Mouse (Mus musculus) lung, embryonic 15.5 days (tissue): ENCODE data around the gene Tas1r1. TPM values are rescaled to one million over a fixed set of nuclear protein-coding genes. Genes with fewer than 3 reads are reported as not detected.

Experiments
- ATAC-seq: fragments of 200-750 bp; cut with Nextera tagmentation; 2 replicates; pipeline ENCODE4 v1.8.0; 2017; ENCODE audit warnings: moderate number of reproducible peaks, borderline replicate concordance; ENCODE audit not compliant: low FRiP score, low TSS enrichment; ENCODE audit errors: extremely low read depth
- H3K27ac ChIP-seq: fragments of 300-500 bp; sonication (generic); 2 replicates; pipeline ENCODE4 v1.5.1; 2015; ENCODE audit warnings: moderate library complexity, mild to moderate bottlenecking, inconsistent platforms
- H3K27me3 ChIP-seq: fragments of 300-500 bp; sonication (generic); 2 replicates; pipeline ENCODE4 v1.6.1; 2015; ENCODE audit warnings: inconsistent platforms
- H3K36me3 ChIP-seq: fragments of 300-500 bp; sonication (generic); 2 replicates; pipeline ENCODE4 v1.6.1; 2015; ENCODE audit warnings: inconsistent platforms
- H3K4me1 ChIP-seq: fragments of 300-500 bp; sonication (generic); 2 replicates; pipeline ENCODE4 v1.6.1; 2015; ENCODE audit warnings: inconsistent platforms
- H3K4me2 ChIP-seq: fragments of 300-500 bp; sonication (generic); 2 replicates; pipeline ENCODE4 v1.6.1; 2015; ENCODE audit warnings: inconsistent platforms, mild to moderate bottlenecking, moderate library complexity
- H3K4me3 ChIP-seq: fragments of 300-500 bp; sonication (generic); 2 replicates; pipeline ENCODE4 v1.5.1; 2015; ENCODE audit warnings: mild to moderate bottlenecking, inconsistent platforms
- H3K9ac ChIP-seq: fragments of 300-500 bp; sonication (generic); 2 replicates; pipeline ENCODE4 v1.6.1; 2015; ENCODE audit warnings: inconsistent platforms
- H3K9me3 ChIP-seq: fragments of 300-500 bp; sonication (generic); 2 replicates; pipeline ENCODE4 v1.6.1; 2016; ENCODE audit warnings: inconsistent platforms
- WGBS: fragments of 180-500 bp; shearing (Covaris S2); methylation state at CpG from one replicate; pipeline ENCODE4 v1.1.7; 2015; 5-methylcytosine and 5-hydroxymethylcytosine counted together
- polyA plus RNA-seq: library from polyadenylated mRNA; unstranded; fragments of >200 nt; fragmentation: Nextera tagmentation; extraction: Ambion mirVana; gene quantifications from 2 replicates; pipeline ENCODE4 v1.2.1, GENCODE M21; 2015

Tas1r1 gene
- polyA plus RNA-seq, 1 experiment from 2014 or later = 0.40 TPM

- Histone ChIP-seq H3K9ac (peak overlapping the region; percentile 54; the same call in 1 of the 2 replicates), H3K4me2 (peak overlapping the region; percentile 99), H3K4me1 (peaks cover 51% of the 10 kb centered on the region), H3K27me3 (no peaks in the 10 kb centered on the region), H3K9me3 (no peaks in the 10 kb centered on the region), H3K36me3 (peaks cover 6% of the 10 kb centered on the region; the same call in 1 of the 2 replicates), H3K27ac (peak overlapping the region; percentile 95), H3K4me3 (peak overlapping the region; percentile 61)
- WGBS = 7% methylated on average over 8 of the region's 8 CpGs
- ATAC-seq = no peak
Observed at GRCm38 (mm10) chr4:152007481-152008147, 30.8 kb downstream of the Tas1r1 start.

- no peak overlapping the region for H3K4me2 ChIP-seq
Observed at GRCm38 (mm10) chr4:152006812-152007211, 31.6 kb downstream of the Tas1r1 start.

GRCm38 (mm10) chr4:152006137-152006536, 32.2 kb downstream of the Tas1r1 start:
- Histone ChIP-seq H3K27me3 (no peaks in the 10 kb centered on the region), H3K9ac (no peak overlapping the region), H3K4me1 (peaks cover 39% of the 10 kb centered on the region), H3K36me3 (no peaks in the 10 kb centered on the region), H3K9me3 (no peaks in the 10 kb centered on the region), H3K4me2 (no peak overlapping the region), H3K4me3 (no peak overlapping the region), H3K27ac (no peak overlapping the region)
- no peak for ATAC-seq
- WGBS = 80% methylated on average over 6 of the region's 6 CpGs

More at GRCm38 (mm10) chr4:152006812-152007211, 31.6 kb downstream of the Tas1r1 start:
- 40% methylated on average over 3 of the region's 3 CpGs for WGBS
- H3K9ac ChIP-seq = no peak overlapping the region
- peaks cover 45% of the 10 kb centered on the region for H3K4me1 ChIP-seq
- no peak overlapping the region for H3K4me3 ChIP-seq
- H3K9me3 ChIP-seq = no peaks in the 10 kb centered on the region
- no peaks in the 10 kb centered on the region for H3K27me3 ChIP-seq
- ATAC-seq = no peak
- no peaks in the 10 kb centered on the region for H3K36me3 ChIP-seq
- peak overlapping the region; percentile 95; the same call in 1 of the 2 replicates for H3K27ac ChIP-seq

- 67% methylated on average over 3 of the region's 3 CpGs for WGBS
Observed at GRCm38 (mm10) chr4:152002063-152002462, 36.3 kb downstream of the Tas1r1 start.

GRCm38 (mm10) chr4:152001335-152001734, 37.0 kb downstream of the Tas1r1 start:
- Histone ChIP-seq H3K27me3 (no peaks in the 10 kb centered on the region), H3K4me2 (no peak overlapping the region), H3K4me1 (peaks cover 10% of the 10 kb centered on the region), H3K36me3 (no peaks in the 10 kb centered on the region), H3K9me3 (no peaks in the 10 kb centered on the region), H3K27ac (no peak overlapping the region), H3K9ac (no peak overlapping the region), H3K4me3 (no peak overlapping the region)
- 56% methylated on average over 4 of the region's 4 CpGs for WGBS
- no peak for ATAC-seq

More at GRCm38 (mm10) chr4:152002063-152002462, 36.3 kb downstream of the Tas1r1 start:
- H3K27ac ChIP-seq = no peak overlapping the region
- no peak for ATAC-seq
- no peaks in the 10 kb centered on the region for H3K9me3 ChIP-seq
- no peaks in the 10 kb centered on the region for H3K36me3 ChIP-seq
- H3K4me3 ChIP-seq = no peak overlapping the region
- peaks cover 17% of the 10 kb centered on the region for H3K4me1 ChIP-seq
- H3K4me2 ChIP-seq = no peak overlapping the region
- no peaks in the 10 kb centered on the region for H3K27me3 ChIP-seq
- no peak overlapping the region for H3K9ac ChIP-seq

GRCm38 (mm10) chr4:152000906-152001305, 37.5 kb downstream of the Tas1r1 start:
- H3K4me1 ChIP-seq = peaks cover 10% of the 10 kb centered on the region
- no peak overlapping the region for H3K4me3 ChIP-seq
- no peak overlapping the region for H3K27ac ChIP-seq
- no peak overlapping the region for H3K4me2 ChIP-seq
- no peaks in the 10 kb centered on the region for H3K36me3 ChIP-seq
- WGBS = 16% methylated on average over 4 of the region's 4 CpGs
- H3K9ac ChIP-seq = no peak overlapping the region
- ATAC-seq = no peak
- no peaks in the 10 kb centered on the region for H3K27me3 ChIP-seq
- no peaks in the 10 kb centered on the region for H3K9me3 ChIP-seq

GRCm38 (mm10) chr4:151999481-151999880, 38.9 kb downstream of the Tas1r1 start:
- H3K27ac ChIP-seq = no peak overlapping the region
- no peak for ATAC-seq
- 61% methylated on average over 3 of the region's 3 CpGs for WGBS
- H3K4me3 ChIP-seq = no peak overlapping the region
- no peaks in the 10 kb centered on the region for H3K9me3 ChIP-seq
- no peaks in the 10 kb centered on the region for H3K36me3 ChIP-seq
- no peak overlapping the region for H3K4me2 ChIP-seq
- H3K4me1 ChIP-seq = peaks cover 13% of the 10 kb centered on the region
- H3K27me3 ChIP-seq = no peaks in the 10 kb centered on the region
- no peak overlapping the region for H3K9ac ChIP-seq

- H3K27ac ChIP-seq = no peak overlapping the region
- 60% methylated on average over 3 of the region's 3 CpGs for WGBS
- peaks cover 30% of the 10 kb centered on the region for H3K4me1 ChIP-seq
- ATAC-seq = no peak
- H3K36me3 ChIP-seq = peaks cover 2% of the 10 kb centered on the region; the same call in 1 of the 2 replicates
- H3K9ac ChIP-seq = 0 out of 2 replicates have a peak overlapping the region, but pooled peaks have one; percentile 80
- H3K4me2 ChIP-seq = peak overlapping the region; percentile 66
- H3K27me3 ChIP-seq = no peaks in the 10 kb centered on the region
- H3K9me3 ChIP-seq = no peaks in the 10 kb centered on the region
- H3K4me3 ChIP-seq = peak overlapping the region; percentile 100; the same call in 1 of the 2 replicates
Observed at GRCm38 (mm10) chr4:151997701-151998100, 40.7 kb downstream of the Tas1r1 start.

- peaks cover 32% of the 10 kb centered on the region for H3K4me1 ChIP-seq
- ATAC-seq = no peak
- H3K27me3 ChIP-seq = no peaks in the 10 kb centered on the region
- H3K36me3 ChIP-seq = peaks cover 10% of the 10 kb centered on the region
- 1% methylated on average over 13 of the region's 13 CpGs for WGBS
- H3K9ac ChIP-seq = peak overlapping the region; percentile 80
- H3K4me3 ChIP-seq = peak overlapping the region; percentile 100
- peak overlapping the region; percentile 80 for H3K27ac ChIP-seq
- H3K4me2 ChIP-seq = peak overlapping the region; percentile 66
- no peaks in the 10 kb centered on the region for H3K9me3 ChIP-seq
Observed at GRCm38 (mm10) chr4:151996951-151997222, 41.5 kb downstream of the Tas1r1 start.

- no peaks in the 10 kb centered on the region for H3K27me3 ChIP-seq
- WGBS = 1% methylated on average over 88 of the region's 94 CpGs
- peaks cover 32% of the 10 kb centered on the region for H3K4me1 ChIP-seq
- H3K9me3 ChIP-seq = no peaks in the 10 kb centered on the region
- H3K9ac ChIP-seq = peak within 1 kb of the TSS; percentile 80
- ATAC-seq = peak; percentile 97
- peak within 1 kb of the TSS; percentile 87 for H3K27ac ChIP-seq
- H3K36me3 ChIP-seq = peaks cover 16% of the 10 kb centered on the region
- H3K4me2 ChIP-seq = peak within 1 kb of the TSS; percentile 93
- H3K4me3 ChIP-seq = peak within 1 kb of the TSS; percentile 100
Observed at GRCm38 (mm10) chr4:151996173-151996950, 42.0 kb downstream of the Tas1r1 start, which contains the start of gene Phf13. Gene Phf13 (minus strand): TSS chr4:151996258.

GRCm38 (mm10) chr4:151995371-151996172, 42.8 kb downstream of the Tas1r1 start:
- ATAC-seq = peak; percentile 35; the same call in 1 of the 2 replicates

More at GRCm38 (mm10) chr4:151995371-151996172, 42.8 kb downstream of the Tas1r1 start:
- Histone ChIP-seq H3K4me1 (peaks cover 29% of the 10 kb centered on the region), H3K4me2 (peak overlapping the region; percentile 93), H3K4me3 (peak overlapping the region; percentile 100), H3K9ac (peak overlapping the region; percentile 80), H3K36me3 (peaks cover 24% of the 10 kb centered on the region), H3K27ac (peak overlapping the region; percentile 87), H3K27me3 (no peaks in the 10 kb centered on the region), H3K9me3 (no peaks in the 10 kb centered on the region)
- WGBS = under 1% methylated on average over 80 of the region's 111 CpGs
